Mouse (Mus musculus) stomach, embryonic 14.5 days (tissue): ENCODE measurements around the gene 3110082I17Rik. TPM values are rescaled to one million over a fixed set of nuclear protein-coding genes. Genes with fewer than 3 reads are reported as not detected.
"Not testable (repeated sequence)": the region's sequence is repeated elsewhere in the genome, so short reads cannot be mapped to it uniquely, and the experiment has no call there.

Experiments
- ATAC-seq: fragments of 200-750 bp; cut with Nextera tagmentation; 2 replicates; pipeline ENCODE4 v1.8.0; 2017; ENCODE audit warnings: low read depth, moderate TSS enrichment; ENCODE audit not compliant: insufficient number of reproducible peaks, insufficient read depth, low FRiP score
- H3K27ac ChIP-seq: fragments of 300-500 bp; sonication (generic); 2 replicates; pipeline ENCODE4 v1.5.1; 2014; ENCODE audit warnings: mild to moderate bottlenecking, low read length, moderate library complexity, mixed read lengths
- H3K27me3 ChIP-seq: fragments of 300-500 bp; sonication (generic); 2 replicates; pipeline ENCODE4 v1.6.1; 2014; ENCODE audit warnings: low read length, control low read depth, mixed read lengths; ENCODE audit not compliant: control insufficient read depth, insufficient read depth
- H3K36me3 ChIP-seq: fragments of 300-500 bp; sonication (generic); 2 replicates; pipeline ENCODE4 v1.6.1; 2014; ENCODE audit warnings: mild to moderate bottlenecking, control low read depth, low read length, moderate library complexity, mixed read lengths; ENCODE audit not compliant: control insufficient read depth, insufficient read depth
- H3K4me1 ChIP-seq: fragments of 300-500 bp; sonication (generic); 2 replicates; pipeline ENCODE4 v1.6.1; 2014; ENCODE audit warnings: low read length, control low read depth, mixed read lengths; ENCODE audit not compliant: control insufficient read depth, insufficient read depth
- H3K4me2 ChIP-seq: fragments of 300-500 bp; sonication (generic); replicated peaks from 2 replicates; pipeline ENCODE4 v1.6.1; 2014; ENCODE audit warnings: low read depth, low read length, control low read depth
- H3K4me3 ChIP-seq: fragments of 300-500 bp; sonication (generic); 2 replicates; pipeline ENCODE4 v1.5.1; 2014; ENCODE audit warnings: low read depth, low read length, control low read depth
- H3K9ac ChIP-seq: fragments of 300-500 bp; sonication (generic); replicated peaks from 2 replicates; pipeline ENCODE4 v1.6.1; 2014; ENCODE audit warnings: low read depth, mild to moderate bottlenecking, control low read depth, low read length, moderate library complexity, mixed read lengths
- H3K9me3 ChIP-seq: fragments of 300-500 bp; sonication (generic); 2 replicates; pipeline ENCODE4 v1.6.1; 2016; ENCODE audit warnings: low read depth, low read length, control low read depth; ENCODE audit not compliant: control insufficient read depth
- WGBS: fragments of 180-500 bp; shearing (Covaris S2); extraction: QIAGEN DNeasy Blood & Tissue Kit; methylation state at CpG from one replicate; pipeline ENCODE4 v1.1.7; 2014; 5-methylcytosine and 5-hydroxymethylcytosine counted together
- polyA plus RNA-seq: library from polyadenylated mRNA; unstranded; fragments of >200 nt; fragmentation: Nextera tagmentation; extraction: Ambion mirVana; gene quantifications from 2 replicates; pipeline ENCODE4 v1.2.1, GENCODE M21; 2014

Gene 3110082I17Rik
- polyA plus RNA-seq, 1 experiment from 2014 or later, result 37.7 TPM

DNA sequence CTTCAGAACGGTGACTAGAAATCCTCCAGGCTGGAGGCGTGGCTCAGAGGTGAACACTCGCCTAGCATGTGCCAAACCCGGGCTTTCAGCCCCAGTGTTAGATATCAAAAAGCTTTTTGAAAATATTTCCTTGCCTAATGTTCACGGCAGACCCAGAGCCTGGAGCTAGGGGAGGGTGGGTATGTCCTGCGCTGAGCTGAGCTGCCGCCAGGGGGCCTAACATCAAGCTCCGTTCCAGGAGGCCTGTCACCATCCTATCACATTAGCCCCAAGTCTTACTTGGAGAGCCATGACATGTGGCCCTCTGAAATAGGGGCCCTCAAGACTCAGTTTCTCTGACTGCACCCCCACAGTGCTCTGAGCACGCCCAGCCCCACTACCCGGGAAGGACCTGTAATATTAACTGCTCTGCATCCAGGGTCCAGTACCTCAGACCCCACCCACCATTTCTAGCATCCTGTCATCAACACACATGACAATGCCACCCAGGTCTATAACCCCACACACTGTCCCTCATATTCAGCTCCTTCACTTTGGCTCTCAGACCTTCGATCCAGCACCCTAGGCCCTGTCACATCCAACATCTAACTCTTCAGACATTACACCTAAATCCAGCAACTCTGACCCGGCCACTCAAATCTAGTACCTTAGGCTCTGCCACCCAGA is 116.2 kb downstream of the 3110082I17Rik start:
- Histone ChIP-seq H3K36me3 (peaks cover 30% of the 10 kb centered on the region), H3K4me2 (peak overlapping the region; percentile 90), H3K9ac (peak overlapping the region; percentile 81), H3K4me3 (peak overlapping the region; percentile 65), H3K9me3 (no peaks in the 10 kb centered on the region), H3K4me1 (peaks cover 16% of the 10 kb centered on the region), H3K27me3 (no peaks in the 10 kb centered on the region), H3K27ac (peak overlapping the region; percentile 66)
- ATAC-seq, result peak; percentile 76
- WGBS, result 4% methylated on average over 12 of the region's 12 CpGs

DNA sequence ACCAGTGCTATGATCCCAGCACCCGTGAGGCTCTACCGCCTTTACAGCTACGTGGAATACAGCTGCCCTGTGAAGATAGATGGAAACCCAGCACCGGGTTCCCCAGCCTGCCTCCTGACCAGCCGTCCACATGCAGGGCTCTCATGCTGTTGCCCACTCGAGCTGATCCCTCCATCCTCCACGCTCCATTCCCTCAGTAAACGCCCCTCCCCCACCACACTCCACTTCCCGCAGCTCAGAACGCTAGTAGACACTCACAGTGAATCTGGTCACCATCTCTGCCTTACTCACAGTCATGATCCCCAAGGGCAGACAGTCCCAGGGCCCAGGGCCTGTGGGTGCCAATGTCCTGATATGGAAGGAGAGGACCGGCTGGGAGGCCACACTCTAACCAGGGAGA is 121.4 kb downstream of the 3110082I17Rik start:
- WGBS, result 82% methylated on average over 11 of the region's 11 CpGs
- H3K4me2 ChIP-seq, result no peak overlapping the region
- H3K36me3 ChIP-seq, result peaks cover 58% of the 10 kb centered on the region
- no peaks in the 10 kb centered on the region for H3K27me3 ChIP-seq
- no peak overlapping the region for H3K4me3 ChIP-seq
- no peaks in the 10 kb centered on the region for H3K9me3 ChIP-seq
- H3K27ac ChIP-seq, result no peak overlapping the region
- ATAC-seq, result no peak
- H3K4me1 ChIP-seq, result peaks cover 8% of the 10 kb centered on the region
- no peak overlapping the region for H3K9ac ChIP-seq

DNA sequence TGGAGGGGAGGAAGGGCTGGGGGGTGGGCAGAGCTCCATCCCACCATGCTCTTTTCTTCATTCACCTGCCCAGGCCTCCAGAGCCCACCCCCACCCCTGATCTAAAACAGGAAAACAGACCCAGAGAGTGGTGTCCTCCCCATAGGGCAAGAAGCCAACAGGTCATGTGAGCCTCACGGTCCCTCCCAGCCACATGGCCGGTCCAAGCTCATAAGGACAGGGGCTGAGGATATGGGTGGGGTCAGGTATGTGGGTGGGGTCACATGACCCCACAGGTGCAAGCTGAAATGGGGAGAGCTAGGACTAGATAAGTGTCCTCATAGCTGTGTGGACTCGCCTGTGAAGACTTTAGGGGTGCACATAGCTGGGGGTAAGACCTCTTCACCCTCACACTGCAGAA is 121.9 kb downstream of the 3110082I17Rik start:
- ATAC-seq, result no peak
- Histone ChIP-seq H3K9me3 (no peaks in the 10 kb centered on the region), H3K4me1 (peaks cover 3% of the 10 kb centered on the region; the same call in 1 of the 2 replicates), H3K4me2 (no peak overlapping the region), H3K4me3 (no peak overlapping the region), H3K27me3 (no peaks in the 10 kb centered on the region), H3K36me3 (peaks cover 58% of the 10 kb centered on the region), H3K9ac (no peak overlapping the region), H3K27ac (no peak overlapping the region)
- WGBS, result 70% methylated on average over 3 of the region's 3 CpGs

DNA sequence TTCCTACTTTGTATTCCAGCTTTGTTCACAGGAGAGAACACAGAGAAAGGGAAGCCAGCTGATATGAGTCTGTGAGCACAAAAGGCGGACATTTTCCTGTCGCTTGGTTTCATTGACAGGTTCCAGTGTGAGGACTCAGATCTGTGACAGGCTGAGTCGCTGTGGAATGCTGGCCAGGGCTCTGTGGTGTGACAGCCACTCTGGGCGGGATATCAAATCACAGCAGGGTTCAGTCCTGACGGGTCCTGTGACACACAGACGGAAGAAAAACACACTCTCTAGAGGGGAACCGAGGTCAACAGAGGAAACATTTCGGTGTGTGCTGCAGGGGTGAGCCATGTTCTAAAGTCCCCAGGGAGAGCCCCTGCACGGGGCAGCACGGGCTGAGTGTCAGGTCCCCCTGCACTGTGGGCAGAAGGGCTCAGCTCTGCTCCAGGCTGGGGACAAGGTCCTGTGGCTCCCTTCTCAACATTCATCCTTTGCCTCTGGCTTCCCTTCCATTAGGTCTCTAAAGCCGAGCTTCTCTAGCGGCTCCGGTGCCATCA is 122.4 kb downstream of the 3110082I17Rik start:
- Histone ChIP-seq H3K4me2 (no peak overlapping the region), H3K9me3 (no peaks in the 10 kb centered on the region), H3K9ac (no peak overlapping the region), H3K27ac (no peak overlapping the region), H3K4me1 (no peaks in the 10 kb centered on the region), H3K4me3 (no peak overlapping the region), H3K27me3 (no peaks in the 10 kb centered on the region), H3K36me3 (peaks cover 58% of the 10 kb centered on the region)
- WGBS, result 81% methylated on average over 13 of the region's 13 CpGs
- no peak for ATAC-seq

DNA sequence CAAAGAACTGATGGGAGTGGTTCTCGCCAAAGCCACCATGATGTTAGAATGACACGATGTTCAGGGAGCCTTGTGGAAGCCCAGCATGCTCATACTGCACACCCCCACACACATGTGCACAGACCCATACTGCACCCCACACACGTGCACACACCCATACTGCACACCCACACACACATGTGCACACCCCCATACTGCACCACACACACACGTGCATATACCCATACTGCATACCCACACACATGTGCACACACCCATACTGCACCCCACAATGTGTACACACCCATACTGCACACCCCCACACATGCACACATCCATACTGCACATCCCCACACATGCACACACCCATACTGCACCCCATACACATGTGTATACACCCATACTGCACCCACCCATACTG is 124.7 kb downstream of the 3110082I17Rik start:
- ATAC-seq, result no peak
- no peaks in the 10 kb centered on the region for H3K9me3 ChIP-seq
- H3K9ac ChIP-seq, result no peak overlapping the region
- no peaks in the 10 kb centered on the region for H3K4me1 ChIP-seq
- H3K36me3 ChIP-seq, result peaks cover 41% of the 10 kb centered on the region
- H3K4me2 ChIP-seq, result no peak overlapping the region
- 82% methylated on average over 4 of the region's 4 CpGs for WGBS
- H3K27ac ChIP-seq, result no peak overlapping the region
- no peak overlapping the region for H3K4me3 ChIP-seq
- H3K27me3 ChIP-seq, result no peaks in the 10 kb centered on the region

DNA sequence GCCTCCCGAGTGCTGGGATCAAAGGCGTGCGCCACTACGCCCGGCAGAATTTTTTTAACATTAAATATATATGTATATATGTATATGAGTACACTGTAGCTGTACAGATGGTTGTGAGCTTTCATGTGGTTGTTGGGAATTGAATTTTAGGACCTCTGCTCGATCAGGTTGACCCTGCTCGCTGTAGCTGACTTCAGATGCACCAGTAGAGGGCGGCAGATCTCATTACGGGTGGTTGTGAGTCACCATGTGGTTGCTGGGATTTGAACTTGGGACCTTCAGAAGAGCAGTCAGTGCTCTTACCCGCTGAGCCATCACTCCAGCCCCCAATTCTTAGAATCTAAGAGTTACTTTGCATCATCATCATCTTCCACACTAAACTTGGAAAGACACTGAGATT is 125.9 kb downstream of the 3110082I17Rik start:
- not testable (repeated sequence) for H3K4me2 ChIP-seq, H3K4me3 ChIP-seq, H3K27ac ChIP-seq, H3K9me3 ChIP-seq, H3K27me3 ChIP-seq, ATAC-seq, H3K9ac ChIP-seq, H3K4me1 ChIP-seq
- 85% methylated on average over 10 of the region's 10 CpGs for WGBS
- H3K36me3 ChIP-seq, result peaks cover 30% of the 10 kb centered on the region

DNA sequence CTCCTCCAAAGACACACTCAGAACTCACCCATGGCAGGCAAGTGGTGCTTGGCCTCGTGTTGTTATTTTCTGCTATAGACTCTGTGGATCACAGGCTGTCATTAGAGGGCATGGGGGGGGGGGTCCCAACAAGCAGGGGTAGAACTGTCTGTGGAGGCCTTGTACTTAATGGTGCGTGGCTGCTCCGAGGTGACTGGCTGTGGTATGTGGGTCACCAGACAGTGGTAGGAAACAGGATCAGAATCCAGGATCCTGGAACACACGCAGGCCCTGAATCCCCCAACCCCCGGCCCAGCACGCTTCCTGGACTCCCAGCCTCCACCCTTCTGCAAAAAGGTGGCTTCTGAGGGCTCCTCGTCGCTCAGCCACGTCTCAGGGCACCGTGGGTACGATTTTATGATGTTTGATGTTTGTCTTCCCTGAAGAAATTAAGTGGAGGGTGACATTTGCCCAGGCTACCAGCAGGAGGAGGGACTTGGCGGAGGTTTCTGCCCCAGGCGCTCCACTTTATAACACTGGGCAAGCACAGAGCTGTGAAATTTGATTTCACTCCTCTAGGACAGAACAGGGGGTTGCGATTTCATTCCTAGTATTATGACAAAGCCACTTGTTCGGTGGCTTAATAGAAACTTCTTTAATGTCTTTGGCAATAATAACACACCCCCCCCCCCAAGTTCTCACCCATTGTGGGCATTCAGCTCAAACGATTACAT is 126.9 kb downstream of the 3110082I17Rik start:
- Histone ChIP-seq H3K4me1 (no peaks in the 10 kb centered on the region), H3K27me3 (no peaks in the 10 kb centered on the region), H3K27ac (peak overlapping the region; percentile 77; the same call in 1 of the 2 replicates), H3K9ac (no peak overlapping the region), H3K4me2 (no peak overlapping the region), H3K36me3 (peaks cover 21% of the 10 kb centered on the region), H3K4me3 (no peak overlapping the region), H3K9me3 (no peaks in the 10 kb centered on the region)
- WGBS, result 85% methylated on average over 16 of the region's 16 CpGs
- no peak for ATAC-seq

DNA sequence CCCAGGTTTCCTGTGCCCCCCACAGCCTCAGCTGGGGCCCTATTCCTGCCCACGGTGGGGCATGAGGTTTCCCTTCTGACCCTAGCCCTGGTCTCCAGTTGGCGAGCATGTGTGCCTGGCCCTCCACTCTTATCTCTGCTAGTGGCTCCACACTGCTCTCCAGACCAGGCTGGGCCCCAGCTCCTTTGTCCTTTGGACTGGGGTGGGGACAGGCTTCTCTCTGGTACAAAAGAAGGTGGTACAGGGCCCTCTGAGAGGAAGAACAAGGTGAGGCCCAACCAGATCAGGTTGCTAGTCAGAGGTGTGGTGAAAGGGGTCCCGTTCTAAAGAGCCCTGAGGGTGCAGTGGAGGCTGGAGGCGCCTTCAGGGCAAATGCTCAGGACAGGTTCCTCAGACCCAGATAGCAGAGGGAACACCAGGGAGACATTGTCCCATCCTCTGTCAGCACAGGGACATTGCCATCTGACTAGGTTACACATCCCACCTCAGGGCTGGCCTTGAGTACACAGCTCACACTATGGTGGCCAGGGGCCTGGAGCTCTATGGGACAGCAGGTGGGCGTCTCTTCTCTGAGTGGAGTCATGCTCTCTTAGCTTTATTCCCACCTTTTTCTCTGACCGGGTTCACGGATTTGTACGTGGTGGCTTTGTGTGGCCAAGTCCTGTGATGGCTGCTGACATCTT is 127.6 kb downstream of the 3110082I17Rik start:
- peaks cover 14% of the 10 kb centered on the region for H3K36me3 ChIP-seq
- no peaks in the 10 kb centered on the region for H3K9me3 ChIP-seq
- no peak overlapping the region for H3K4me3 ChIP-seq
- peak overlapping the region; percentile 77 for H3K27ac ChIP-seq
- peak; percentile 74; the same call in 1 of the 2 replicates for ATAC-seq
- 81% methylated on average over 8 of the region's 8 CpGs for WGBS
- no peak overlapping the region for H3K9ac ChIP-seq
- no peaks in the 10 kb centered on the region for H3K4me1 ChIP-seq
- no peak overlapping the region for H3K4me2 ChIP-seq
- no peaks in the 10 kb centered on the region for H3K27me3 ChIP-seq
